Mouse (Mus musculus) layer of hippocampus, postnatal 25 days (tissue): Measurements from ENCODE around the gene C1ql2. TPM values are rescaled to one million over a fixed set of nuclear protein-coding genes. Genes with fewer than 3 reads are reported as not detected.

ENCODE experiments used
- DNase-seq, 2 experiments: peaks; one replicate each; pipeline ENCODE4 v3.0.0; 2022; ENCODE audit warnings: mixed read lengths in 2 of 2, low spot score in 1 of 2; ENCODE audit errors: extremely low spot score in 1 of 2
- total RNA-seq, 2 experiments: library from RNA; stranded (reverse); gene quantifications; 2 replicates each; pipeline ENCODE4 v1.2.3; 2021

Gene C1ql2
- total RNA-seq, 2 experiments from 2014 or later = 85.2 to 89.5 TPM

DNA sequence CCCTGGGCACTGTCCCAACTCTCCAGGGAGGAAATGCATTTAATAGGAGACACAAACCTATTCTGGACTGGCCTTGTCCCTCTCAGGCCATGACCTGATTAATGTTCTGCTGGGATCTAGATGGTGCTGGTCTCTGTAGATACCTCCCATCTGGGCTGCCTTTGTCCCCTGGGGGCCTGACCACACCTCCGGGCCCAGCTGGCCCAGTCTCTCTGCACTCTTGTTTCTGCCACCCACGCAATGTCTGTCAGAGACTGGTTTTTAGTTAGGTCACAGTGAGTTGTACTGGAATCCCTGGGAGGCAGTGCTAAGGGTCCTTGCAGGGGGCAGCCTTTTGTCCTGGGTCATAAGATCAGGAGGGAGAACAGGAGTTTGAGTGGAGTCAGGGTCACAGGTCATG lies 34.5 kb downstream of the C1ql2 start:
- DNase-seq = no peak

DNA sequence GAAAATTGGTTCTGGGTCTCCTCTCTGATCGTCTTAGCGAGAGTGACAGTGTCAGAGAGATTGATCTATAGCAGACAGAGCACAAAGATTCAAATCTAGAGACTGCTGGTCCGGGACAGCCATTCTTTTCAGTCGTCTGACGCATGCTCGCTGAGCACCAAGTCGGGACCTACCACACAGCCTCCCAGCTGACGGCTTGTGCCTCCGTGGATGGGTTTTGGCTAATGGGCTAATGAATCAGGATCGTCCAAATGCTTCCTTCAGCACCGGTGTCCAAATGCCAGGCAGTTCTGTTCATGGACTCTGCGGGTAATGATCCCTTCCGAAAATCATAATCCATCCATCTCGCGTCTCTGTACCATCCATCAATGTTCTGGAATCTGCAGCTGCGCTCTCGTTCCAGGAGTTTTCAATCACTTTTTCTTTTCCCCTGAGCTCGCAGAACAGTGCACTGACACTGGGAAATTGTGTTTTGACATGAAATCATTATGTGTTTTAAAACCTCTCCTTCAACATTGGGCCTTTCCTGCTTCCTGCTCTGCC lies 44.7 kb downstream of the C1ql2 start:
- no peak for DNase-seq

DNA sequence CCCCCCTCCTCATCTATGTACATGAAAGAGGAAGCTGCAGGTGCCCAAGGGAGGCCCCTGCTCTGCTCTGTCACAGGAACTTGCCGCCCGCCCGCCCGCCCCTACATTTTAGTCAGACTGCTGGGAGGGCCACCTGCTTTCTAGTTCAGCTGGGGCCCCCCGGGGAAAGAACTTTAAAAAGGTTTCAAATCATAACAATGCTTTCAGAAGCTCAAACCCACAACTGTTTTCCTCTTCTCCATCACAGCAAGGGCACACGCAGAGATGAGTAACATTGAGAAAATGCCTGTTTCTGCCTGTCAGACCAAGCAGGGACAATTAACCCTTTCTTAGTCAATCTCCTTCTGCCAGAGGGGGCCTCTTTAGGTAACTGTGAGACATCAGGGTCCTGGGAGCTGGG lies 49.4 kb downstream of the C1ql2 start:
- no peak for DNase-seq

DNA sequence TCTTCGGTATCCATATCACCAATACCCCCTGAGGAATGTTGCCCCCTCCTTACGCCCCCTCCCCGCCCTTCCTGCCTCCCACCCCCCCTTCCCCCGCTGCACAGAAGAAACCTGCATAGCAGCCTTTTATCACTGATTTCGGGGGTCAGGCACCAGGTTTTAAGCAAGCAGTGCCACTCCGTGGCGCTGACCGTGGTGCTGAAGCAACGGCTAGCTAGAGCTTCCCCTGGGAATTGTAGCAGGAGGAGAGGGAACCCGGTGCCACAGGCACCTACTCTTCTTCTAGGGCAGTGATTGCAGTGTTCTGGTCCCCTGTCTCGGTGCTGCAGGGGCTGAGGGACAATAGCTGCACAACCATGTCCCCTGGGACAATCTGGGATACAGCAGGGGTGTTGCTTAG lies 50.0 kb downstream of the C1ql2 start:
- DNase-seq = peak in 1 of 2 experiments; percentile 40

Other genes starting within 250 kb of the C1ql2 start
- gene Dbi, start 219.5 kb upstream of the C1ql2 start, total RNA-seq = 100 to 1,000 TPM; 387 to 439 TPM
- 10 to 100 TPM in 1 of 2 experiments, 1 to 10 TPM in 1; 9.2 to 10.1 TPM for gene 3110009E18Rik, start 219.4 kb upstream of the C1ql2 start, total RNA-seq
- gene Steap3, start 67.9 kb upstream of the C1ql2 start, total RNA-seq = 1 to 10 TPM; 6.9 to 7.0 TPM
- not detected for gene Marco, start 164.4 kb downstream of the C1ql2 start, total RNA-seq